Mouse (Mus musculus) thymus, adult 2 months (tissue): Measurements from ENCODE around the gene Alg5.
A peak's percentile ranks its signal among the peaks of the same experiment; 100 is the strongest.

Experiments
- CTCF ChIP-seq: fragments of 200-500 bp; IDR thresholded peaks from 2 replicates; pipeline ENCODE4 v1.5.1; 2012; ENCODE audit warnings: mild to moderate bottlenecking, control low read depth, low read length, moderate library complexity, borderline replicate concordance; ENCODE audit not compliant: control insufficient read depth, poor library complexity, insufficient read depth; ENCODE audit errors: extremely low read depth
- POLR2A ChIP-seq: fragments of 200-500 bp; IDR thresholded peaks from 2 replicates; pipeline ENCODE4 v1.6.1; 2012; ENCODE audit warnings: mild to moderate bottlenecking, low read length, control low read depth, moderate library complexity; ENCODE audit not compliant: control insufficient read depth, poor library complexity, insufficient read depth; ENCODE audit errors: extremely low read depth

- TF ChIP-seq POLR2A (no peak), CTCF (peak; percentile 50; the same call in 1 of the 2 replicates)
Measured at GRCm38 (mm10) chr3:54797211-54797610, 61.9 kb downstream of the Alg5 start.
